Mouse (Mus musculus) CH12.LX (cell line): ENCODE results near the gene Mbl1. TPM values are rescaled to one million over a fixed set of nuclear protein-coding genes. Genes with fewer than 3 reads are reported as not detected.

Source experiments
- DNase-seq: peaks from one replicate; pipeline ENCODE4 v3.0.0-alpha.2; 2013; ENCODE audit errors: extremely low read depth
- H3K27ac ChIP-seq: 2 replicates; pipeline ENCODE4 v1.5.1; 2012; ENCODE audit warnings: low read depth, mild to moderate bottlenecking, control low read depth, moderate library complexity; ENCODE audit not compliant: insufficient read depth
- H3K27me3 ChIP-seq: replicated peaks from 2 replicates; pipeline ENCODE3; 2012; ENCODE audit warnings: inconsistent platforms
- H3K36me3 ChIP-seq, 2 experiments: replicated peaks in 1 of 2; 2 replicates each; pipeline versions ENCODE3 to v1.6.1; 2012; ENCODE audit warnings: inconsistent platforms in 1 of 2, low read length in 1 of 2, mild to moderate bottlenecking in 1 of 2, mixed read lengths in 1 of 2, moderate library complexity in 1 of 2; ENCODE audit not compliant: control insufficient read depth in 1 of 2, insufficient read depth in 1 of 2
- H3K4me1 ChIP-seq, 2 experiments: 2 replicates each; pipeline ENCODE4 v1.6.1; 2012; ENCODE audit warnings: inconsistent platforms in 1 of 2, moderate library complexity in 1 of 2; ENCODE audit not compliant: insufficient read depth in 2 of 2, control insufficient read depth in 1 of 2
- H3K4me2 ChIP-seq: 2 replicates; pipeline ENCODE4 v1.6.1; 2012; ENCODE audit warnings: low read depth, mild to moderate bottlenecking, control low read depth; ENCODE audit not compliant: poor library complexity, insufficient read depth, severe bottlenecking
- H3K4me3 ChIP-seq, 3 experiments: fragments of 150-350 bp in 1 of 3; sonication (generic) in 1 of 3; replicated peaks in 1 of 3; 2 replicates each; pipeline versions ENCODE3 to v1.5.1; 2011 to 2012; ENCODE audit warnings: low read depth in 2 of 3, low read length in 2 of 3, mild to moderate bottlenecking in 2 of 3, moderate library complexity in 2 of 3, control low read depth in 1 of 3, improper control_type of control experiment in 1 of 3, inconsistent platforms in 1 of 3, mixed read lengths in 1 of 3; ENCODE audit not compliant: poor library complexity in 1 of 3
- H3K79me2 ChIP-seq: replicated peaks from 2 replicates; pipeline ENCODE4 v1.6.1; 2012; ENCODE audit warnings: mild to moderate bottlenecking, moderate library complexity; ENCODE audit not compliant: control insufficient read depth, poor library complexity, insufficient read depth, severe bottlenecking; ENCODE audit errors: extremely low read depth
- H3K9ac ChIP-seq: 2 replicates; pipeline ENCODE4 v1.6.1; 2012; ENCODE audit warnings: low read depth, mild to moderate bottlenecking, control low read depth, moderate library complexity; ENCODE audit not compliant: insufficient read depth
- H3K9me3 ChIP-seq: replicated peaks from 2 replicates; pipeline ENCODE3; 2012; ENCODE audit warnings: low read length, inconsistent platforms, mixed read lengths
- BHLHE40 ChIP-seq: IDR thresholded peaks from 2 replicates; pipeline ENCODE4 v1.6.1; 2011; ENCODE audit warnings: mild to moderate bottlenecking, low read depth, low read length, improper control_type of control experiment
- CHD1 ChIP-seq: IDR thresholded peaks from 2 replicates; pipeline ENCODE4 v1.6.1; 2012; ENCODE audit warnings: low read depth, low read length, improper control_type of control experiment, inconsistent platforms
- CHD2 ChIP-seq: IDR thresholded peaks from 2 replicates; pipeline ENCODE4 v1.6.1; 2011; ENCODE audit warnings: low read length, improper control_type of control experiment
- CTCF ChIP-seq, 2 experiments: IDR thresholded peaks in 1 of 2; conservative IDR thresholded peaks in 1 of 2; 2 replicates each; pipeline ENCODE4 v1.5.1; 2011 to 2012; ENCODE audit warnings: low read depth in 2 of 2, low read length in 2 of 2, improper control_type of control experiment in 1 of 2, inconsistent platforms in 1 of 2, mild to moderate bottlenecking in 1 of 2, moderate library complexity in 1 of 2
- E2F4 ChIP-seq: IDR thresholded peaks from 2 replicates; pipeline ENCODE4 v1.6.1; 2011; ENCODE audit warnings: low read depth, low read length, improper control_type of control experiment; ENCODE audit not compliant: insufficient replicate concordance
- ELF1 ChIP-seq: IDR thresholded peaks from 2 replicates; pipeline ENCODE4 v1.6.1; 2014; ENCODE audit warnings: low read depth, mild to moderate bottlenecking, inconsistent platforms, low read length, improper control_type of control experiment
- EP300 ChIP-seq: IDR thresholded peaks from 2 replicates; pipeline ENCODE4 v1.6.1; 2011; ENCODE audit warnings: low read length, improper control_type of control experiment
- ETS1 ChIP-seq: conservative IDR thresholded peaks from 2 replicates; pipeline ENCODE4 v1.6.1; 2012; ENCODE audit warnings: low read depth, mild to moderate bottlenecking, inconsistent platforms, low read length, improper control_type of control experiment, moderate library complexity
- GABPA ChIP-seq: IDR thresholded peaks from 2 replicates; pipeline ENCODE4 v1.6.1; 2012; ENCODE audit warnings: low read depth, low read length, improper control_type of control experiment, inconsistent platforms; ENCODE audit not compliant: insufficient replicate concordance
- HCFC1 ChIP-seq: IDR thresholded peaks from 2 replicates; pipeline ENCODE4 v1.6.1; 2012; ENCODE audit warnings: low read depth, mild to moderate bottlenecking, inconsistent platforms, low read length, improper control_type of control experiment
- IRF4 ChIP-seq: IDR thresholded peaks from 2 replicates; pipeline ENCODE4 v1.6.1; 2014; ENCODE audit warnings: low read depth, mild to moderate bottlenecking, inconsistent platforms, low read length, improper control_type of control experiment
- JUN ChIP-seq: IDR thresholded peaks from 2 replicates; pipeline ENCODE4 v1.6.1; 2011; ENCODE audit warnings: low read depth, mild to moderate bottlenecking, low read length, improper control_type of control experiment, moderate library complexity; ENCODE audit not compliant: insufficient read depth
- JUND ChIP-seq: conservative IDR thresholded peaks from 2 replicates; pipeline ENCODE4 v1.6.1; 2011; ENCODE audit warnings: low read depth, low read length, improper control_type of control experiment
- KAT2A ChIP-seq: IDR thresholded peaks from 2 replicates; pipeline ENCODE4 v1.6.1; 2012; ENCODE audit warnings: low read length, improper control_type of control experiment, inconsistent platforms; ENCODE audit not compliant: insufficient replicate concordance
- MAFK ChIP-seq: IDR thresholded peaks from 2 replicates; pipeline ENCODE4 v1.6.1; 2011; ENCODE audit warnings: low read length, improper control_type of control experiment; ENCODE audit not compliant: insufficient replicate concordance
- MAX ChIP-seq: IDR thresholded peaks from 2 replicates; pipeline ENCODE4 v1.6.1; 2011; ENCODE audit warnings: low read length, improper control_type of control experiment
- MAZ ChIP-seq: IDR thresholded peaks from 2 replicates; pipeline ENCODE4 v1.6.1; 2012; ENCODE audit warnings: low read depth, mild to moderate bottlenecking, inconsistent platforms, low read length, improper control_type of control experiment, moderate library complexity
- MEF2A ChIP-seq: IDR thresholded peaks from 2 replicates; pipeline ENCODE4 v1.6.1; 2014; ENCODE audit warnings: low read depth, mild to moderate bottlenecking, inconsistent platforms, low read length, improper control_type of control experiment, borderline replicate concordance
- MXI1 ChIP-seq: IDR thresholded peaks from 2 replicates; pipeline ENCODE4 v1.6.1; 2011; ENCODE audit warnings: mild to moderate bottlenecking, low read depth, low read length, improper control_type of control experiment
- MYC ChIP-seq: IDR thresholded peaks from 2 replicates; pipeline ENCODE4 v1.6.1; 2011; ENCODE audit warnings: low read depth, mild to moderate bottlenecking, improper control_type of control experiment, low read length
- NELFE ChIP-seq: IDR thresholded peaks from 2 replicates; pipeline ENCODE4 v1.6.1; 2011; ENCODE audit warnings: low read depth, low read length, improper control_type of control experiment
- NRF1 ChIP-seq: IDR thresholded peaks from 2 replicates; pipeline ENCODE4 v1.6.1; 2014; ENCODE audit warnings: low read depth, mild to moderate bottlenecking, inconsistent platforms, low read length, improper control_type of control experiment, moderate library complexity
- PAX5 ChIP-seq: IDR thresholded peaks from 2 replicates; pipeline ENCODE4 v1.6.1; 2012; ENCODE audit warnings: low read length, inconsistent platforms, mixed read lengths
- POLR2A ChIP-seq: IDR thresholded peaks from 2 replicates; pipeline ENCODE4 v1.6.1; 2011; ENCODE audit warnings: low read depth, mild to moderate bottlenecking, improper control_type of control experiment, low read length
- POLR2AphosphoS2 ChIP-seq: IDR thresholded peaks from 2 replicates; pipeline ENCODE4 v1.6.1; 2011; ENCODE audit warnings: low read depth, low read length, improper control_type of control experiment
- RAD21 ChIP-seq: IDR thresholded peaks from 2 replicates; pipeline ENCODE4 v1.6.1; 2011; ENCODE audit warnings: low read depth, mild to moderate bottlenecking, low read length, improper control_type of control experiment, moderate library complexity
- RCOR1 ChIP-seq: conservative IDR thresholded peaks from 2 replicates; pipeline ENCODE4 v1.6.1; 2012; ENCODE audit warnings: low read depth, mild to moderate bottlenecking, inconsistent platforms, low read length, improper control_type of control experiment
- SIN3A ChIP-seq: IDR thresholded peaks from 2 replicates; pipeline ENCODE4 v1.6.1; 2012; ENCODE audit warnings: low read length, improper control_type of control experiment, inconsistent platforms
- SMC3 ChIP-seq: IDR thresholded peaks from 2 replicates; pipeline ENCODE4 v1.6.1; 2011; ENCODE audit warnings: low read depth, low read length, improper control_type of control experiment
- TBP ChIP-seq: conservative IDR thresholded peaks from 2 replicates; pipeline ENCODE4 v1.6.1; 2011; ENCODE audit warnings: low read depth, low read length, improper control_type of control experiment
- TCF12 ChIP-seq: IDR thresholded peaks from 2 replicates; pipeline ENCODE4 v1.6.1; 2014; ENCODE audit warnings: low read depth, mild to moderate bottlenecking, inconsistent platforms, low read length, improper control_type of control experiment
- UBTF ChIP-seq: IDR thresholded peaks from 2 replicates; pipeline ENCODE4 v1.6.1; 2012; ENCODE audit warnings: low read depth, mild to moderate bottlenecking, inconsistent platforms, low read length, improper control_type of control experiment, moderate library complexity
- USF1 ChIP-seq: IDR thresholded peaks from 2 replicates; pipeline ENCODE4 v1.6.1; 2014; ENCODE audit warnings: low read depth, mild to moderate bottlenecking, inconsistent platforms, low read length, improper control_type of control experiment
- USF2 ChIP-seq: conservative IDR thresholded peaks from 2 replicates; pipeline ENCODE4 v1.6.1; 2011; ENCODE audit warnings: low read depth, low read length, improper control_type of control experiment
- ZC3H11A ChIP-seq: IDR thresholded peaks from 2 replicates; pipeline ENCODE4 v1.6.1; 2012; ENCODE audit warnings: low read depth, mild to moderate bottlenecking, inconsistent platforms, low read length, improper control_type of control experiment
- ZKSCAN1 ChIP-seq: IDR thresholded peaks from 2 replicates; pipeline ENCODE4 v1.6.1; 2012; ENCODE audit warnings: low read depth, inconsistent platforms, low read length, improper control_type of control experiment, borderline replicate concordance
- ZMIZ1 ChIP-seq: IDR thresholded peaks from 2 replicates; pipeline ENCODE4 v1.6.1; 2012; ENCODE audit warnings: low read depth, mild to moderate bottlenecking, inconsistent platforms, low read length, improper control_type of control experiment
- ZNF384 ChIP-seq: IDR thresholded peaks from 2 replicates; pipeline ENCODE4 v1.6.1; 2012; ENCODE audit warnings: low read depth, low read length, improper control_type of control experiment, inconsistent platforms
- dilution Hi-C: fragments of 300-500 bp; cut with MboI; formaldehyde crosslinking; loops from 2 replicates; pipeline ENCODE4 v1.14.3; 2020; ENCODE audit warnings: low sequenced_read_pairs; ENCODE audit not compliant: extremely low pct_unique_long_range_greater_than_20kb, extremely low pct_ligation_motif_present
- in situ Hi-C: fragments of 300-500 bp; cut with MboI; formaldehyde crosslinking; loops from 3 replicates; pipeline ENCODE4 v1.14.3; 2019; ENCODE audit warnings: low sequenced_read_pairs, low pct_ligation_motif_present, low pct_unique_long_range_greater_than_20kb, mixed read lengths
- polyA plus RNA-seq: library from polyadenylated mRNA; unstranded; fragments of >175 nt; gene quantifications from 2 replicates; pipeline ENCODE4 v1.2.1, GENCODE M21; 2012; ENCODE audit warnings: low read depth; ENCODE audit not compliant: insufficient read length
- total RNA-seq, 2 experiments: library from RNA; depleted of rRNA; stranded (reverse); fragments of 300-350 nt in 1 of 2; fragments of >200 nt in 1 of 2; gene quantifications; 2 replicates each; pipeline ENCODE4 v1.2.3; 2012 to 2014

Mbl1 gene
- total and polyA plus RNA-seq, 3 experiments = not detected

- no peaks in the 10 kb centered on the region for H3K79me2 ChIP-seq
- no peak overlapping the region for H3K9ac ChIP-seq
- no peaks in the 10 kb centered on the region for H3K27me3 ChIP-seq
- dilution Hi-C loops = no loop called here
- H3K4me2 ChIP-seq = no peak overlapping the region
- H3K9me3 ChIP-seq = no peaks in the 10 kb centered on the region
- TF ChIP-seq USF1 = no peak
- no peak for TF ChIP-seq ELF1
- peak; percentile 76 to 94 for TF ChIP-seq CTCF (conservative IDR thresholded peaks at IDR 0.05 in 1 of 2, IDR thresholded peaks at IDR 0.05 in 1 of 2; ENCODE audit: low read depth in 2 of 2, low read length in 2 of 2)
- TF ChIP-seq IRF4 = no peak
- TF ChIP-seq EP300 = no peak
- no peak for TF ChIP-seq CHD1
- TF ChIP-seq HCFC1 = no peak
- no peak for TF ChIP-seq E2F4
- no peak for TF ChIP-seq MAFK
- peak; percentile 84 for TF ChIP-seq SMC3
- no peak for TF ChIP-seq KAT2A
- TF ChIP-seq CHD2 = no peak
- no peak for TF ChIP-seq PAX5
- no peak for TF ChIP-seq UBTF
- no peak for TF ChIP-seq ETS1
- no peak for TF ChIP-seq SIN3A
- no peak for TF ChIP-seq MAX
- TF ChIP-seq JUN = no peak
- no peak for TF ChIP-seq TBP
- TF ChIP-seq NELFE = peak; percentile 33; the same call in 1 of the 2 replicates
- no peak for TF ChIP-seq MYC
- no peak for TF ChIP-seq JUND
- TF ChIP-seq TCF12 = no peak
- no peak for TF ChIP-seq RCOR1
- TF ChIP-seq MAZ = no peak
- peak; percentile 85 for TF ChIP-seq RAD21
- TF ChIP-seq ZC3H11A = peak; percentile 35; the same call in 1 of the 2 replicates
- no peak for TF ChIP-seq POLR2A
- TF ChIP-seq POLR2AphosphoS2 = no peak
- no peak for TF ChIP-seq GABPA
- TF ChIP-seq ZKSCAN1 = no peak
- TF ChIP-seq BHLHE40 = no peak
- TF ChIP-seq MXI1 = no peak
- no peak for TF ChIP-seq ZMIZ1
- TF ChIP-seq ZNF384 = no peak
- TF ChIP-seq MEF2A = no peak
- peak; percentile 17; the same call in 1 of the 2 replicates for TF ChIP-seq NRF1
- no peak for TF ChIP-seq USF2
- TF ChIP-seq, all 38 proteins: peak for 6
- no peak overlapping the region for H3K27ac ChIP-seq
- no peaks in the 10 kb centered on the region for H3K36me3 ChIP-seq
- no peak overlapping the region for H3K4me3 ChIP-seq
- peaks cover 0 to 7% of the 10 kb centered on the region in 2 experiments; a peak in 2 of 4 replicates for H3K4me1 ChIP-seq
- DNase-seq = peak; percentile 61
- in situ Hi-C loops = loop anchor here (10.0 kb wide), 1 partner anchor 68 kb away; no protein-coding TSS in a partner anchor
Observed at GRCm38 (mm10) chr14:41162663-41163062, 11.4 kb downstream of the Mbl1 start.
